Mouse (Mus musculus) limb, embryonic 13.5 days (tissue): ENCODE results near the gene Il4. TPM values are rescaled to one million over a fixed set of nuclear protein-coding genes. Genes with fewer than 3 reads are reported as not detected.

Source experiments
- ATAC-seq: fragments of 200-750 bp; cut with Nextera tagmentation; 2 replicates; pipeline ENCODE4 v1.8.0; 2017; ENCODE audit warnings: low read depth, moderate number of reproducible peaks, moderate TSS enrichment; ENCODE audit not compliant: low FRiP score
- H3K27ac ChIP-seq: fragments of 300-500 bp; sonication (generic); 2 replicates; pipeline ENCODE4 v1.5.1; 2015; ENCODE audit warnings: inconsistent platforms, mild to moderate bottlenecking, moderate library complexity
- H3K27me3 ChIP-seq: fragments of 300-500 bp; sonication (generic); 2 replicates; pipeline ENCODE4 v1.6.1; 2015; ENCODE audit warnings: mild to moderate bottlenecking, inconsistent platforms
- H3K36me3 ChIP-seq: fragments of 300-500 bp; sonication (generic); 2 replicates; pipeline ENCODE4 v1.6.1; 2015; ENCODE audit warnings: inconsistent platforms, mild to moderate bottlenecking, moderate library complexity
- H3K4me1 ChIP-seq: fragments of 300-500 bp; sonication (generic); 2 replicates; pipeline ENCODE4 v1.6.1; 2015; ENCODE audit warnings: inconsistent platforms
- H3K4me2 ChIP-seq: fragments of 300-500 bp; sonication (generic); replicated peaks from 2 replicates; pipeline ENCODE4 v1.6.1; 2015; ENCODE audit warnings: inconsistent platforms, mild to moderate bottlenecking, moderate library complexity
- H3K4me3 ChIP-seq: fragments of 300-500 bp; sonication (generic); 2 replicates; pipeline ENCODE4 v1.5.1; 2015; ENCODE audit warnings: moderate library complexity, mild to moderate bottlenecking, inconsistent platforms
- H3K9ac ChIP-seq: fragments of 300-500 bp; sonication (generic); 2 replicates; pipeline ENCODE4 v1.6.1; 2015; ENCODE audit warnings: mild to moderate bottlenecking, inconsistent platforms
- H3K9me3 ChIP-seq: fragments of 300-500 bp; sonication (generic); 2 replicates; pipeline ENCODE4 v1.6.1; 2016; ENCODE audit warnings: inconsistent platforms
- WGBS: fragments of 180-500 bp; shearing (Covaris S2); methylation state at CpG from one replicate; pipeline ENCODE4 v1.1.7; 2015; 5-methylcytosine and 5-hydroxymethylcytosine counted together
- polyA plus RNA-seq: library from polyadenylated mRNA; unstranded; fragments of >200 nt; fragmentation: Nextera tagmentation; extraction: Ambion mirVana; gene quantifications from 2 replicates; pipeline ENCODE4 v1.2.1, GENCODE M21; 2015

The Il4 gene
- polyA plus RNA-seq, 1 experiment from 2014 or later, result 2.2 TPM

DNA sequence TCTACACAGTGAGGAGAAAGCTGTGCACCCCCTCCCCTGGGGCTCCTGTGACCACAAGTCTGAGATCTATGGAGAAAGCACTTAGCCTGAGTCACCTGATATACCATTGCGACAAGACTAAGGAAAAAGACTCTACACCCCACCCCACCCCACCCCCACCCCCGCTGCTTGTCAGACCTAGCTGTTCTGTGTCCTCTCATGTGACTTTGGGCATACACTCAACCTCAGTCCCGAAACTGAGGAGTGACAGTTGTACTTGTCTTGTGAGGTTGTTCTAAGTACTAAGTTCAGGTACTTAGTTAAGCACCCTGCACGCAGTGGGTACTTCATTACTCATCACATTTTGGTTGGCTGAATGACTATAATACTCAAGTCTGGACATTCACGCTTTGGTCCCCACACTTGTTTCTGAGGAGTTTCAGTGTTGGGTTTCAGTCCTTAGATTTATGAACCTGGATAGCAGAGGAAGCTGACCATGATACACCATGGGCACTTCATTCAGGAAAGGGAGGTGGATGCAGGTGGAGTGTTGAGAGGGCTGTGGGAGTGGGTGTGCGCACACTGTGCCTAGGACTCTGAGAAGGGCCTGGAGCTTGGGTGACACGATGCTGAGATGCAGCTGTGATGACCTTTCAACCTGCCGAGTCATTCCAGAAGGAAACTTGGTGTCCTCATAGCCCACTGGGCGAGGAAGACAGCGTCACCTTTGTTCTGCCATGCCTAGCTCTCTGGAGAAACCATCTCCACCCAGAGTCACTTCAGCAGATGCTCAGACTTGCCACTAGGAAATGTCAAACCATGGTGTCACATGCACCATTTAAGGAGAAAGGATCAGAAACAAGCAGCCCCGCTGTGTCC lies 3.3 kb upstream of the Il4 start:
- Histone ChIP-seq H3K27me3 (no peaks in the 10 kb centered on the region), H3K36me3 (no peaks in the 10 kb centered on the region), H3K4me3 (no peak overlapping the region), H3K9ac (no peak overlapping the region), H3K9me3 (no peaks in the 10 kb centered on the region), H3K4me2 (no peak overlapping the region), H3K4me1 (no peaks in the 10 kb centered on the region), H3K27ac (no peak overlapping the region)
- ATAC-seq, result no peak
- 89% methylated on average over 11 of the region's 11 CpGs for WGBS

DNA sequence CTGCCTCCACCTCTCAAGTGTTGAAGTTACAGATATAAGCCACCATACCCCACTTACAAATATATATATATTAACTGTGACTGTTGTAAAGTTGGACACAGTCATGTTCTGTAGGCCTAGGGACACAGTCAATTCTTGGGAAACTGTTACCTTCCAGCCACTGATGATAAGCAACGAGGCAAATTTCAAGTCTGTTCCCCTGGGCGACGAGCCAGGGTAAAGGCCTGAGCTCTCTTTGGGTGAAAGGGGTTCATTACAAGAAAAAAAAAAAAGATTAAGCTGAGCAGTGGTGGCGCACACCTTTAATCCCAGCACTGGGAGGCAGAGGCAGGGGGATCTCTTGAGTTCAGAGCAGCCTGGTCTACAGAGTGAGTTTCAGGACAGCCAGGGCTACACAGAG lies 1.6 kb upstream of the Il4 start:
- no peaks in the 10 kb centered on the region for H3K9me3 ChIP-seq
- H3K9ac ChIP-seq, result no peak overlapping the region
- WGBS, result 91% methylated on average over 4 of the region's 4 CpGs
- ATAC-seq, result no peak
- H3K4me1 ChIP-seq, result no peaks in the 10 kb centered on the region
- no peak overlapping the region for H3K4me2 ChIP-seq
- H3K36me3 ChIP-seq, result no peaks in the 10 kb centered on the region
- no peak overlapping the region for H3K4me3 ChIP-seq
- H3K27ac ChIP-seq, result no peak overlapping the region
- no peaks in the 10 kb centered on the region for H3K27me3 ChIP-seq

GRCm38 (mm10) chr11:53619428-53619827 lies 959 bp upstream of the Il4 start:
- Histone ChIP-seq H3K27ac (no peak overlapping the region), H3K4me2 (no peak overlapping the region), H3K4me3 (no peak overlapping the region), H3K4me1 (no peaks in the 10 kb centered on the region), H3K9ac (no peak overlapping the region), H3K9me3 (no peaks in the 10 kb centered on the region), H3K36me3 (no peaks in the 10 kb centered on the region), H3K27me3 (no peaks in the 10 kb centered on the region)
- 58% methylated on average over 6 of the region's 6 CpGs for WGBS
- no peak for ATAC-seq

DNA sequence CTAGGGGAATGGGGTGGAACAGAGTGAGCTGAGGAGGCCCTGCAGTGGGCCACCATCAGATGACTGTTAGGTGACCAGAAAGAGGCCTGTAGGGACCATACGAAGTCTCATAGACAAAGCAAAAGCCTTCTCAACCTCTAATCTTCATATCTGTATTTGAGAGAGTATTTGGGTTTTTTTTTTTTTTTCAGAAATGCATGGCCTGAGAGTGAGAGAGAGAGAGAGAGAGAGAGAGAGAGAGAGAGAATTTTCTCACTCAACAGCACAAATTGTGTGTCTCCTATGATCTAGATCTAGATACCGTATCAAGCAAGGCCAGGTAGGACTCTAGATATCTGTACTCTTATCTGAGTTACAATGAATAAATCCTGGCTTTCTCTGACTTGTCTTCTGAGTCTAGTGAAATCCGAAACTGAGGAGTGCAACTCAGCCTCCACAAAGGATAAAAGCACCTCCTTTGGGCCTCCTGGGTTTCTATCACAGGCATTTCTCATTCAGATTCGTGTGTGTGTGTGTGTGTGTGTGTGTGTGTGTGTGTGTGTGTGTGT lies 833 bp downstream of the Il4 start:
- H3K9me3 ChIP-seq, result no peaks in the 10 kb centered on the region
- no peak for ATAC-seq
- 68% methylated on average over 4 of the region's 4 CpGs for WGBS

DNA sequence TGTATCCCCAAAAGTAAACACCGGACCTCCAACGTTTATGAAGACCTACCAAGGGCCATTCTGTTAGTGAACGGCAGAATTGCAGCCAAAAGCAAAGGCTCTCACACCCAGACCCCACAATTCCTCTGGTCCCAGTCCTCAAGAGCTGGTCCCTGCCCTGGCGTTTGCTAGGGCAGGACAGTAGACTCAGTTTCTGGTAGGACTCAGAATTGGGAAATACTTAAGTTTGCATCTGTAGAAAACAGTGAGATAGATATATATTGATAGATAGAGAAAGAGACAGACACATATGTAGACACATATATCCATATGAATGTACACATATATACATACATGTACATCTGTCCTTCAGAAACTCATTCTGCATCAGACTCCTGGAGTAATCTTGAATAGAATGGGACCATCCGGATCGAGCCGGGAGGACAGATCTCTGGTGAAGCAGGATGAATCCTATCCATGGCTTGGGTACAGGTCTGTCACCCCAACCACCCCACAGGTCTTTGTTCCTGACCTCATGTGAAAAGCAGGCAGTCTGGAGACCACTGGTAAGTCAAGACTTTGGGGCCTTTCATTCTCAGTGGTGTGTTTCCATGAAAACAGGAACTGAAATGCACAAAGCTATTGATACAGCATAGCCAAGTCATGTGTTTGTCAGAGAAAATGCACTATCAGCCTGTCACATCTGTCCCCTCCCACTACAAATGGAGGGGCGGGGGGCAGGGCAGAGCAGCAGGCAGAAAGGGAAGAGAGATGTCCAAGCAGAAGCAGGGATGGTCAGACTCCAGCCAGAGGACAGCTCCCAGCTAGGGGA lies 1.5 kb downstream of the Il4 start:
- 76% methylated on average over 8 of the region's 8 CpGs for WGBS

More for the DNA sequence above, 833 bp downstream of the Il4 start:
- H3K4me2 ChIP-seq, result no peak overlapping the region
- no peaks in the 10 kb centered on the region for H3K36me3 ChIP-seq
- no peak overlapping the region for H3K4me3 ChIP-seq
- H3K4me1 ChIP-seq, result no peaks in the 10 kb centered on the region
- no peaks in the 10 kb centered on the region for H3K27me3 ChIP-seq
- H3K9ac ChIP-seq, result no peak overlapping the region
- no peak overlapping the region for H3K27ac ChIP-seq

DNA sequence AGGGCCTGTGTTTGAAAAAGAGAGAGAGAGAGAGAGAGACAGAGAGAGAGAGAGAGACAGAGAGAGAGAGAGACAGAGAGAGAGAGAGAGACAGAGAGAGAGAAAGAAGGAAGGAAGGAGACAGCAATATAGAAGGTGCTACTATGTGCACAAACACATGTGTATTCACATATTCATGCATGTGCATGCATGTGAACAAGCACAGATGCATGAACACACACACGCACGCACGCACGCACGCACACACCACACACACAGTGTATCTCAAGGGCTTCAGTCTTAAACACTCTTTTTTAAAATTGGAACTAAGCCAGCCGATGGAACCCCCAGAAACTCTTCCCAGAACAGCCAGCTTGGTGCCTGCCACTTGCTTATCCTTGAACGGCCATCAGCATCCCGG lies 2.9 kb downstream of the Il4 start:
- 95% methylated on average over 8 of the region's 8 CpGs for WGBS
- Histone ChIP-seq H3K27ac (no peak overlapping the region), H3K9ac (no peak overlapping the region), H3K4me2 (no peak overlapping the region), H3K4me3 (no peak overlapping the region), H3K9me3 (no peaks in the 10 kb centered on the region), H3K36me3 (no peaks in the 10 kb centered on the region), H3K27me3 (no peaks in the 10 kb centered on the region), H3K4me1 (no peaks in the 10 kb centered on the region)
- no peak for ATAC-seq

More for the DNA sequence above, 1.5 kb downstream of the Il4 start:
- H3K27me3 ChIP-seq, result no peaks in the 10 kb centered on the region
- H3K27ac ChIP-seq, result no peak overlapping the region
- H3K9me3 ChIP-seq, result no peaks in the 10 kb centered on the region
- H3K9ac ChIP-seq, result no peak overlapping the region
- H3K36me3 ChIP-seq, result no peaks in the 10 kb centered on the region
- ATAC-seq, result no peak
- H3K4me3 ChIP-seq, result no peak overlapping the region
- no peak overlapping the region for H3K4me2 ChIP-seq
- no peaks in the 10 kb centered on the region for H3K4me1 ChIP-seq

DNA sequence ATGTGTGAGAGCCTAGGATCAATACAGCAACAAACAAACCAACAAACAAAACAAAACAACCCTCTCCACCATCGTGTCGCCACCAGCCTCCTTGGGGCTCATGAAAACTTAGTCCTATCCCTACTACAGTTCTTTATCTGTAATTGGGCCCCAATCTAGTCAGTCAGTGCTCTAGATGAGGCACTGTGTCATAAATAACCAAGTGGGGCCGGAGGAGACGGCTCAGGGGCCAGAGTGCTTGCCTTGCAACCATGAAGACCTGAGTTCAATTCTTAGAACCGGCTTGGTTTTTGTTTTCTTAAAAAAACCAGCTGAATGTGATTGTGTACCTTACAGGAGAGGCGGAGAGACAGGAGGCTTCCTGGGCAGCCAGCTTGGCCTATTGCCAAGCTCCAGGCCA lies 3.3 kb downstream of the Il4 start:
- 66% methylated on average over 6 of the region's 6 CpGs for whole genome bisulfite sequencing

GRCm38 (mm10) chr11:53609672-53610071 lies 8.8 kb downstream of the Il4 start:
- Histone ChIP-seq H3K9ac (no peak overlapping the region), H3K4me2 (no peak overlapping the region), H3K27ac (no peak overlapping the region), H3K4me1 (0 out of 2 replicates have a peak, but pooled peaks cover 5% of the 10 kb centered on the region), H3K4me3 (no peak overlapping the region), H3K27me3 (no peaks in the 10 kb centered on the region), H3K9me3 (no peaks in the 10 kb centered on the region), H3K36me3 (peaks cover 3% of the 10 kb centered on the region; the same call in 1 of the 2 replicates)
- no peak for ATAC-seq
- 66% methylated on average over 3 of the region's 3 CpGs for WGBS

More for the DNA sequence above, 3.3 kb downstream of the Il4 start:
- Histone ChIP-seq H3K4me1 (no peaks in the 10 kb centered on the region), H3K27ac (no peak overlapping the region), H3K9me3 (no peaks in the 10 kb centered on the region), H3K27me3 (no peaks in the 10 kb centered on the region), H3K4me2 (no peak overlapping the region), H3K36me3 (no peaks in the 10 kb centered on the region), H3K4me3 (no peak overlapping the region), H3K9ac (no peak overlapping the region)
- ATAC-seq, result no peak

DNA sequence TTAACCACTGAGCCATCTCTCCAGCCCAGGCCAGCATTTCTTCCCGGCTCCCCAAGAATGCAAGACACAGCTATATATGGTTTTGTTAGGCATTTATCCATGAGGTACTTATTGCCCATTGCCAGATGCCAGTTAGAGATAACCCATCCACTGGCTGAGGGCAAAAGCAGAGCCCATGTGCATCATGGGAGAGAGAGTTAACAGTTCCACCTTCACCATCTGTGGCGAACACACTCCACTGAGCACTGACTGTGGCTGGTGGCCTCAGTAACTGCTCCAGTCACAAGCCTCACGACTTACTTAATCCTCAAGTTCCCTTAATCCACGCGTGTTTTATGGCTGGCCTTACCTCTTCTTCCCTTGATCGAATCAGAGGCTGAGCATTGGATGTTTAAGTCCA lies 9.2 kb downstream of the Il4 start:
- Histone ChIP-seq H3K4me3 (no peak overlapping the region), H3K27ac (no peak overlapping the region), H3K4me2 (no peak overlapping the region), H3K27me3 (no peaks in the 10 kb centered on the region), H3K4me1 (0 out of 2 replicates have a peak, but pooled peaks cover 5% of the 10 kb centered on the region), H3K9ac (no peak overlapping the region), H3K36me3 (peaks cover 3% of the 10 kb centered on the region; the same call in 1 of the 2 replicates), H3K9me3 (no peaks in the 10 kb centered on the region)
- WGBS, result 66% methylated on average over 6 of the region's 6 CpGs
- no peak for ATAC-seq

DNA sequence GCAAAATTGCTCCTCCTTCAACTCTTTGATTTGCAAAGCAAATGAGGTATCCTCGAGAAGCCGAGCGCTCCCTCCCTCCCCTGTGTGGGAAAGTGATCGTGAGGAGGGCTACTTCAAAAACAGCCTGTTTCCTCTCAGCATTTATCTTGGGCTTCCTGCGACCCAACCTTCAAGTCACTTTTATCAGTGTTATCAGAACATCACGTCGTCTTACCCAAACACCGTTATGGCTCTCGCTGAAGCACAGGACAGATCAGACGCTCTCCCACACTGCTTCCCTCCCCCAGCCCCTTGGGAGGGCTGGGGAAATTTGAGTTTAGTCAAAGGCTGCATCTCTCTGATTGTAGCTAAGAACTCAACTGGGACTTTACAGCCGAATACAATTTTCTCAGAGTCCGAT lies 12.9 kb downstream of the Il4 start:
- no peak for ATAC-seq
- WGBS, result 7% methylated on average over 12 of the region's 12 CpGs
- 0 out of 2 replicates have a peak, but pooled peaks cover 5% of the 10 kb centered on the region for H3K4me1 ChIP-seq
- H3K4me3 ChIP-seq, result no peak overlapping the region
- H3K9me3 ChIP-seq, result no peaks in the 10 kb centered on the region
- no peak overlapping the region; the same call in 1 of the 2 replicates for H3K9ac ChIP-seq
- no peak overlapping the region for H3K27ac ChIP-seq
- H3K36me3 ChIP-seq, result peaks cover 13% of the 10 kb centered on the region
- no peak overlapping the region for H3K4me2 ChIP-seq
- H3K27me3 ChIP-seq, result no peaks in the 10 kb centered on the region

GRCm38 (mm10) chr11:53604983-53605382 lies 13.5 kb downstream of the Il4 start:
- H3K9ac ChIP-seq, result no peak overlapping the region
- ATAC-seq, result no peak
- WGBS, result 93% methylated on average over 3 of the region's 3 CpGs
- 0 out of 2 replicates have a peak, but pooled peaks cover 5% of the 10 kb centered on the region for H3K4me1 ChIP-seq
- no peaks in the 10 kb centered on the region for H3K27me3 ChIP-seq
- no peak overlapping the region for H3K4me2 ChIP-seq
- no peak overlapping the region for H3K27ac ChIP-seq
- H3K9me3 ChIP-seq, result no peaks in the 10 kb centered on the region
- peaks cover 19% of the 10 kb centered on the region for H3K36me3 ChIP-seq
- no peak overlapping the region for H3K4me3 ChIP-seq

DNA sequence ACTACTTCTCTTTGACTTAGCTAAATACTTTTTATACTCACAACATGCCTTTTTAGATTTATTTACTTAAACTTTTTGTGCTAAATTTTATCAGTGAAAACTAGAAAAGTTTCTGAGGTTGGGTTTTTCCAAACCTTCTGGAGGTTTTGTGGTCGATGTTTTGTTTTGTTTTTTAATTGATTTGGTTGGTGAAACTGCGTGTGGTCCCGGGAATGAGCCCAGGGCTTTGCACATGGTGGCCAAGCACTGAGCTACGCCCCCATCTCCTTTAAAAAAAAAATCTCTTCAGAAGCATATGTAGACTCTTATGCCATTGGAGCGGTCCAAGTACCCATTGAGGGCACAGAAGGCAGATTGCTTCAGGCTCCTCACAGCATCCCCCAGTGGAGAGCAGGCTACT lies 27.4 kb downstream of the Il4 start:
- Histone ChIP-seq H3K9ac (no peak overlapping the region), H3K4me3 (no peak overlapping the region), H3K4me2 (no peak overlapping the region), H3K27ac (no peak overlapping the region), H3K27me3 (no peaks in the 10 kb centered on the region), H3K9me3 (no peaks in the 10 kb centered on the region), H3K36me3 (peaks cover 75% of the 10 kb centered on the region), H3K4me1 (no peaks in the 10 kb centered on the region)
- no peak for ATAC-seq
- WGBS, result 93% methylated on average over 5 of the region's 5 CpGs
